Comparison of ENCODE assay signal across 7 mouse cellular contexts in the genomic region with DNA sequence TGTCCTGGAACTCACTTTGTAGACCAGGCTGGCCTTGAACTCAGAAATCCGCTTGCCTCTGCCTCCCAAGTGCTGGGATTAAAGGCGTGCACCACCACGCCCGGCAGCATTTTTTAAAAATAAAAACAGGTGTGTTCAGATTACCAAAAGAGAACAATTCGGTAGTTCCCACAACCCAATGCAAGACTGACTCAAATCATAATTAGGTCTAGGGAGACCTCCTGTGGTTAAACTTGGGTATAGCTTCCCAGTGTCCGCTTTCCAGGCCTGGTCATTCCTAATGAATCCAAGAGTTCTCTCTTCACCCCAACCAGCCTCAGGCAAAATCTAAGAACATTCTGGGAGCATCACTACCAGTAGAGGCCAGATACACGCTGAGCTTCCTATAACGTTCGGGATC. TPM values are rescaled to one million over a fixed set of nuclear protein-coding genes. Genes with fewer than 3 reads are reported as not detected.
DNase-seq lines count a peak whose midpoint lies in the region; TF ChIP-seq lines count a peak whose summit lies in the region.

No protein-coding gene starts in this region.

- peak; percentile 47; the same call in 1 of the 2 replicates for TF ChIP-seq CTCF in lung, adult 2 months (IDR thresholded peaks at IDR 0.05; ENCODE audit: insufficient read depth, low read length)

- TF ChIP-seq POLR2A in lung, adult 2 months (IDR thresholded peaks at IDR 0.05; ENCODE audit: borderline replicate concordance, extremely low read depth, low read depth, low read length): no peak

- no peak overlapping the region for H3K4me3 ChIP-seq in lung, adult 2 months (replicated peaks; ENCODE audit: extremely low read depth, low read depth, low read length)

- H3K4me1 ChIP-seq in lung, adult 2 months (ENCODE audit: control insufficient read depth, insufficient read depth, low read length): peaks cover 2% of the 10 kb centered on the region; the same call in 1 of the 2 replicates

- DNase-seq in B cell, adult 2 months: peak; percentile 43 to 47
- DNase-seq in ES-CJ7 (ENCODE audit: low read depth, low spot score): peak; percentile 84
- peak; percentile 89 for DNase-seq in cerebellum, adult 9-10 months
- DNase-seq in gastrocnemius, postnatal 25 days: peak; percentile 39
- peak; percentile 86 for DNase-seq in kidney, adult 9 months
- peak; percentile 50 for DNase-seq in lung, adult 2 months
- peak; percentile 69 to 72 for DNase-seq in right cerebral cortex, adult 2 months (ENCODE audit: low spot score in 2 of 2)

- WGBS in lung, adult 2 months: 15% methylated on average over 9 of the region's 9 CpGs

RNA-seq across cellular contexts. Expression of a gene that starts 17.0 kb away (rescaled TPM):
- total RNA-seq in gastrocnemius, postnatal 25 days (2021): 1 to 10 TPM; 3.7 to 8.0 TPM
- polyA plus RNA-seq in lung, adult 2 months (2012; rRNA removed): 5.9 and 9.7 TPM in 2 replicates

Comparison
In these comparisons a context has a peak if more than half of its experiments do, and no peak if none do; other contexts are left out.
1. DNase-seq: peak in every context shown above with its lines; median percentile 89 in cerebellum, adult 9-10 months; 86 in kidney, adult 9 months; 84 in ES-CJ7; 70 in right cerebral cortex, adult 2 months; 50 in lung, adult 2 months; 45 in B cell, adult 2 months; 39 in gastrocnemius, postnatal 25 days.